Mouse (Mus musculus) embryonic fibroblast, embryonic 13.5 days (primary cell): ENCODE data around the gene Frmpd3. TPM values are rescaled to one million over a fixed set of nuclear protein-coding genes. Genes with fewer than 3 reads are reported as not detected.
A peak's percentile ranks its signal among the peaks of the same experiment; 100 is the strongest.
"Not testable (repeated sequence)": the region's sequence is repeated elsewhere in the genome, so short reads cannot be mapped to it uniquely, and the experiment has no call there.

Experiments
- H3K27ac ChIP-seq: 2 replicates; pipeline ENCODE4 v1.5.1; 2012; ENCODE audit warnings: low read length, control low read depth, inconsistent platforms; ENCODE audit not compliant: insufficient read depth
- H3K4me1 ChIP-seq: 2 replicates; pipeline ENCODE4 v1.6.1; 2011; ENCODE audit warnings: low read length; ENCODE audit not compliant: control insufficient read depth, insufficient read depth
- H3K4me3 ChIP-seq: 2 replicates; pipeline ENCODE4 v1.5.1; 2011; ENCODE audit warnings: mild to moderate bottlenecking, control low read depth, low read length; ENCODE audit not compliant: insufficient read depth
- CTCF ChIP-seq: IDR thresholded peaks from 2 replicates; pipeline ENCODE4 v1.5.1; 2011; ENCODE audit warnings: mild to moderate bottlenecking, control low read depth, low read length, moderate library complexity, borderline replicate concordance; ENCODE audit not compliant: insufficient read depth
- POLR2A ChIP-seq: IDR thresholded peaks from 2 replicates; pipeline ENCODE4 v1.6.1; 2011; ENCODE audit warnings: low read depth, mild to moderate bottlenecking, control low read depth, low read length, moderate library complexity
- polyA plus RNA-seq: library from polyadenylated mRNA; stranded (reverse); fragments of >200 nt; gene quantifications from 2 replicates; pipeline ENCODE4 v1.2.4, GENCODE M21; 2011; ENCODE audit warnings: low read depth; ENCODE audit not compliant: missing spikeins, insufficient read length

Gene Frmpd3
- 0.30 and 0.79 TPM in 2 replicates for polyA plus RNA-seq

GRCm38 (mm10) chrX:140341656-140342392 lies at the start of gene Frmpd3:
Gene Frmpd3, plus strand, starts transcription at chrX:140342263.
- H3K27ac ChIP-seq: no peak within 1 kb of the TSS
- no peak for TF ChIP-seq CTCF
- no peak for TF ChIP-seq POLR2A
- 0 out of 2 replicates have a peak within 1 kb of the TSS, but pooled peaks have one; percentile 4 for H3K4me3 ChIP-seq
- H3K4me1 ChIP-seq: no peaks in the 10 kb centered on the region

DNA sequence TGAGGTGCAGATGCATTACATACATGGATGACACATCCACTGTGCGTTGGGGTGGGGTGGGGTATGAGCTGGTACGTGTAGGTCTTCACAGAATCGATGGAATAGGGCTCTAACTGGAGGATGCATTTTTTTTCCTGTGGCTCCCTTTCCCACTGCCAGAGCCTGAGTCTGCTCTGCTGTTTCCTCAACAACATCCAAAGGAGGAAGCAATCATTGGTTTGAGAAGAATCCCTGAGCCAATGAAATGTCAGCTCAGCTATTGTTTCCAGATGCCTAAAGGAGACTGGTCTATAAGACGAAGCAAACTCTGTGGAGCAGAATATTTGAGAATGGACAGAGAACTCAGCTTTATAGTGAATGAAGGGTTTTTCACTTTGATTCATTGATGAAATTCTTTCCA lies 38.3 kb upstream of the Frmpd3 start:
- H3K4me3 ChIP-seq: no peak overlapping the region
- no peak overlapping the region for H3K27ac ChIP-seq
- TF ChIP-seq CTCF (no peak), POLR2A (no peak)

GRCm38 (mm10) chrX:140305652-140306051 lies 36.4 kb upstream of the Frmpd3 start:
- TF ChIP-seq POLR2A: no peak
- TF ChIP-seq CTCF: no peak
- Histone ChIP-seq H3K27ac (no peak overlapping the region), H3K4me1 (no peaks in the 10 kb centered on the region; the same call in 1 of the 2 replicates), H3K4me3 (no peak overlapping the region)

More for the DNA sequence above, 38.3 kb upstream of the Frmpd3 start:
- no peaks in the 10 kb centered on the region; the same call in 1 of the 2 replicates for H3K4me1 ChIP-seq

GRCm38 (mm10) chrX:140317931-140318330 lies 24.1 kb upstream of the Frmpd3 start:
- Histone ChIP-seq H3K4me3 (no peak overlapping the region), H3K27ac (no peak overlapping the region), H3K4me1 (no peaks in the 10 kb centered on the region)
- TF ChIP-seq POLR2A (no peak), CTCF (no peak)

DNA sequence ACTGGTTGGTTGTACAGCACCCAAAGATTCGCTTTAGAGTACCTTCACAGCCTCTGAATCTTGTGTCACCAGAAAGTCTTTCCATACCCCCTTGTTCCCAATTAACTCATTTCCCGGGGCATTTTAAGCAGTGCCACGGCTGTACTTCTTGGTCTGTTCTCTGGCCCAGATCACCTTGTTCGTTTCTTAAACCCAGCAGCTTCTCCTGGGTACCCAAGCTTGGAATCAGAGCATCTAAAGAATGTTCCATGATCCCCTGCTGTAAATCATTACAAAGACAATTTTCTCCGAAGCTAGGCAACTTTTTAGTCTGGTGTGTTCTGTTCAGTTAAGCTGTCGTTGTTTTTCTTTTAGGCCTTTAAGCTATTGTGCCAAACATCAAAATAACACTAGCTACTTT lies 22.9 kb upstream of the Frmpd3 start:
- TF ChIP-seq CTCF (no peak), POLR2A (no peak)
- H3K27ac ChIP-seq: no peak overlapping the region
- H3K4me1 ChIP-seq: no peaks in the 10 kb centered on the region
- no peak overlapping the region for H3K4me3 ChIP-seq

DNA sequence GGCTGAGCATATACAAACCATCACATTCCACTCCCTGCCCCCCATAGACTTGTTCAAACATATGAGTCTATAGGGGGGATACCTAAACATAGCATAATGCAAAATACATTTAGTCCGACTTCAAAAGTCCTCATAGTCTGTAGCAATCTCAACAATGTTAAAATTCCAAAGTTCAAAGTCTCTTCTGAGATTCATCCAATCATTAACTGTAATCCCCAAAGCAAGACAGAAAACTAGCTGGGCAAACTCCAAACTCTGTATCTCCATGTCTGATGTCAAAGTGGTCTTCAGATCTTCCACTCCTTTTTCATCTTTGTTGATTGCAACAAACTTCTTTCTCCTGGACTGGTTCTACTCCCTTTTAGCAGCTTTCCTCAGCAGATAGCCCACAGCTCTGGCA lies 21.4 kb upstream of the Frmpd3 start:
- H3K4me1 ChIP-seq, H3K4me3 ChIP-seq, H3K27ac ChIP-seq: not testable (repeated sequence)

DNA sequence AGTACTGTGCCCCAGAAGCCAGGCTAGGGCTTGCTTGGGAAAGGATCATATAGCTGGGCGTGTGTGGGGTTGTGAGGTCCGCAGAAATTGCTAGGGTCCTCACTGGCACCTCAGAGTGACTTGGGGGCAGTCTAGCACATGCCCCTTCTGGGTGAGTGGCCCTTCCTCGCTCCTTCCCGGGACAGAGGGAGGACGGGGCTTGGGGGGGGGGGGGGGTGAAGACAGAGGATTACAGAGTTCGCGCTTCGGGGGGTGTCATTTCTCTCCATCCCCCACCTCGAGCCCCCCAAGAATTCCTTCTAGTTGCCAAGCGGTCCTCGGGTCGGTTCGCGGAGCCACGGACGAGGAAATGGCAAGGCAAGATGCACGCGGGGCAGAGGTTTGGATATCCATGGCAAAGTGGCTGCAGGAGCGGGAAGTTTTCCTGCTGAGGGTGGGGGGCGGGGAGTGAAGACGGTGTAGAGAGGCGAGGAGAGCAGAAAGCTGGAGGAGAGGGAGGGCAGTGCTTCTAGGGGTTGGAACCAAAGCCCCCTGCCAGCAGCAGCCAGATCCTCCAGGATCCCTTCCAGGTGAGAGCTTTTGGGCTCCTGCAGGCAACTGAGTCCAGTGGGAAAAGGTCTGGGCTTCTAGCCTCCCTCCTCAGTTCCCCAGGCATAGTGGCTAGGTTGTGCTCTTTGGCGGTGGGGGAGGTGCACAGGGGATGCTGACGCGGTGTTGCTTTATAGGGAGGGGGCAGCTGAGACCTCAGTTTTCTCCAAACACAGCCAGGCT lies 515 bp downstream of the Frmpd3 start:
- TF ChIP-seq CTCF: no peak
- no peak for TF ChIP-seq POLR2A
- H3K4me3 ChIP-seq: 0 out of 2 replicates have a peak overlapping the region, but pooled peaks have one; percentile 4
- no peak overlapping the region for H3K27ac ChIP-seq
- H3K4me1 ChIP-seq: no peaks in the 10 kb centered on the region

DNA sequence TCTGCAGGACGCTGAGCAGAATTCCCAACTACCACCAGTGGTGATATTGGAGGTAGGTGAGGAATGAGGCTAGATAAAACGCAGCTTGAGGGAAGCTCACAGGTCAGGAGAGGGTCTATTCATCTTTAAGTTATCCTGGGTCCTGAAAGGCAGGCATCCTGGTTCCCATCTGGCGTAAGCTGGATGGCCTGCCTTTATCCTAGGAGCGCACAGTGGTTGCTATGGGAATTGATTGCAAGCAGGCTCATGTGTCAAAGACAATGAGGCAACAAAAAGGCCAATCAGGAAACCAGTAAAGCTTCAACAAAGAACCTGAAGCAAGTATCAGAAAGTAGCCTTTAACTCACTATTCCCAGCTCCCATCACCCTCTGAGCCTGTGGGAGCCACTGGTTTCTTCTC lies 33.6 kb downstream of the Frmpd3 start:
- TF ChIP-seq POLR2A (no peak), CTCF (no peak)
- Histone ChIP-seq H3K4me1 (no peaks in the 10 kb centered on the region), H3K4me3 (no peak overlapping the region), H3K27ac (no peak overlapping the region)

DNA sequence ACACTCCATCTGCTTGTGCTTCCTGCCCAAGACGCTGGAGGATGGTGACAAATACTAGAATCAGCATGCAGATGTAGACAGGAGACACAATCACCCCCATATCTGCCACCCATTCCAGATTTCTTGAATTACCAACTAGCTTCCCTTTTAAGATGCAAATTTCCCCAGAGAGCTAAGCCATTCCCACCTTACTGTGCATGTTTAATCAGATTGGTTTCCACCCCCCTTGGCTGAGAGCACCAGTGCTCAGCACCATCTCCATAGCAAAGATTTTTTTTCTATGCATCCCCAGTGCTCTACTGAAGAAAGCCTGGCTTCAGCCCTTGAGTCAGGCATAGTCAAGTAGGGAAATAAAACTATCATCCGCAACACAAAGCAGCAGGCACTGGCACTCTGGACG lies 57.9 kb downstream of the Frmpd3 start:
- TF ChIP-seq POLR2A (no peak), CTCF (no peak)

GRCm38 (mm10) chrX:140402904-140403303 lies 60.8 kb downstream of the Frmpd3 start:
- Histone ChIP-seq H3K4me3 (no peak overlapping the region), H3K27ac (no peak overlapping the region), H3K4me1 (no peaks in the 10 kb centered on the region)
- TF ChIP-seq POLR2A (no peak), CTCF (peak; percentile 30; the same call in 1 of the 2 replicates)

More for the DNA sequence above, 57.9 kb downstream of the Frmpd3 start:
- Histone ChIP-seq H3K27ac (no peak overlapping the region), H3K4me3 (no peak overlapping the region), H3K4me1 (no peaks in the 10 kb centered on the region)
